8 mouse cellular contexts compared by ENCODE assay signal in the genomic region with DNA sequence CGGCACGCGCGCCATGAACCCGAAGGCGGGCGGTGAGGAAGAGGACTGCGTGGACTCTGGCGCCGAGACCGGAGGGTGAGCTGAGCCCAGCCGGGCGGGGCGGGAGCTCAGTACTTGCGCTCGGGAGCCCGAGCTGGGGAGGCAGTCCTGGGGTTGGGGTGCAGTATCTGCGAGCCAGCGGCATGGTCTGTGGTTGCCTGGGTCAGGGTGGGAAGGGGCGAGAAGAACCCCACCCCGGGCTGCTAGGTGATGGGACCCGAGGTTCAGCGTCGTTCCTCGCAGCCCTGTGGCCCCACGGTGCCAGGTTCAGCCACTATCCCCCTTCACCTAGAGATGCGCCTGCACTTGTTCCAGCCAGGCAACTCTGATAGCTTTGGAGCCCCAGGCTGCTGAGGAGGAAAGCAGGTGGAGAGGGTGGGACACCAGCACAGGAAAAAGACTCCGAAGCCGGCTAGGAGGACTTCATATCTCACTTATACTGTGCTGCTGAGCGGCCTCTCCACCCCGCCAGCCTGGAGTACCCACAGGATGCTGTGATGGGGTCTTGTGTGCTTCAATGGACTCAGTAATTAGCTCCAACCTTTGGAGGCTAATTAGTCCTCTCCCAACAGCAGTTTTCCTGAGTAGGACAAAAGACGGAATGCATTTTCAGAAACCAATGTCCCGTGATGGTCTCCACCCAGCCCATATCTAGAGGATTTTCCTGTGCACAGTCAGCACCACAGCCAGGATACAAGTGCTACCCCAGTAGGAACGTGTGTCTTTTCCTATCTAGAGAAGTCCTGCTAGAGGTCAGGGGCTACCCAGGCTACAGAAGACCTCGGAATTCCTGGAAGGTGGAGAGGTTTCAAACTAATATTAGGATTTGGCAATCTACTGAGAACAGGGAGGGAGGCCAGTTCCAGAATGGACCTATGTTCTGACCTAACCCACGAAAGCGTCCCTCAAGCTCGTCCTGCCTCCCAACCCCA. TPM values are rescaled to one million over a fixed set of nuclear protein-coding genes. Genes with fewer than 3 reads are reported as not detected.
DNase-seq lines count a peak whose midpoint lies in the region; ATAC-seq lines count a peak whose summit lies in the region.

No protein-coding gene starts in this region.

- no peaks in the 10 kb centered on the region; the same call in 1 of the 2 replicates for H3K27me3 ChIP-seq in kidney, embryonic 14.5 days (ENCODE audit: control insufficient read depth, insufficient read depth, low read length)
- peaks cover 63% of the 10 kb centered on the region for H3K27me3 ChIP-seq in forebrain, embryonic 10.5 days (ENCODE audit: poor library complexity, severe bottlenecking)
- peaks cover 6% of the 10 kb centered on the region for H3K27me3 ChIP-seq in intestine, embryonic 14.5 days (replicated peaks; ENCODE audit: control insufficient read depth, insufficient read depth, low read length)
- peaks cover 5% of the 10 kb centered on the region for H3K27me3 ChIP-seq in midbrain, embryonic 14.5 days (ENCODE audit: control insufficient read depth, insufficient read depth, low read length)

- H3K4me1 ChIP-seq in kidney, embryonic 14.5 days (ENCODE audit: control insufficient read depth, insufficient read depth, low read length), result no peaks in the 10 kb centered on the region; the same call in 1 of the 2 replicates
- H3K4me1 ChIP-seq in forebrain, embryonic 10.5 days, result peaks cover 25% of the 10 kb centered on the region
- peaks cover 5% of the 10 kb centered on the region; the same call in 1 of the 2 replicates for H3K4me1 ChIP-seq in intestine, embryonic 14.5 days (replicated peaks; ENCODE audit: control insufficient read depth, insufficient read depth, low read length)
- peaks cover 7% of the 10 kb centered on the region for H3K4me1 ChIP-seq in midbrain, embryonic 14.5 days (ENCODE audit: control insufficient read depth, insufficient read depth, low read length)

- peak; percentile 41 for ATAC-seq in kidney, embryonic 14.5 days (ENCODE audit: low FRiP score, low TSS enrichment)
- ATAC-seq in intestine, embryonic 14.5 days (replicated peaks; ENCODE audit: low FRiP score, low TSS enrichment, low read depth), result peak; percentile 68; the same call in 1 of the 2 replicates
- peak; percentile 56 for ATAC-seq in midbrain, embryonic 14.5 days (ENCODE audit: low FRiP score, low TSS enrichment)

- H3K9me3 ChIP-seq in kidney, embryonic 14.5 days (ENCODE audit: control insufficient read depth, low read length), result no peaks in the 10 kb centered on the region
- H3K9me3 ChIP-seq in forebrain, embryonic 10.5 days, result no peaks in the 10 kb centered on the region
- no peaks in the 10 kb centered on the region for H3K9me3 ChIP-seq in intestine, embryonic 14.5 days (ENCODE audit: control insufficient read depth, low read length)
- no peaks in the 10 kb centered on the region for H3K9me3 ChIP-seq in midbrain, embryonic 14.5 days (ENCODE audit: control insufficient read depth, low read length)

- no peak overlapping the region for H3K27ac ChIP-seq in kidney, embryonic 14.5 days (ENCODE audit: low read depth, low read length)
- H3K27ac ChIP-seq in forebrain, embryonic 10.5 days, result peak overlapping the region; percentile 89
- no peak overlapping the region for H3K27ac ChIP-seq in intestine, embryonic 14.5 days (ENCODE audit: low read depth)
- H3K27ac ChIP-seq in midbrain, embryonic 14.5 days (replicated peaks; ENCODE audit: low read depth, low read length), result peak overlapping the region; percentile 72

- DNase-seq in kidney, postnatal 10 days, result no peak
- peak; percentile 43 for DNase-seq in R1 (ENCODE audit: low read depth, low spot score)
- DNase-seq in forebrain, embryonic 10.5 days (ENCODE audit: extremely low spot score, low spot score), result peak; percentile 42
- no peak for DNase-seq in intestine, embryonic 14.5 days (ENCODE audit: low spot score)
- peak; percentile 60 for DNase-seq in midbrain, embryonic 14.5 days
- no peak for DNase-seq in natural killer cell, adult 2 months (ENCODE audit: low spot score in 2 of 2)
- DNase-seq in cerebellum, adult 11-12 months, result no peak

- peak overlapping the region; percentile 70 for H3K9ac ChIP-seq in kidney, embryonic 14.5 days (ENCODE audit: low read depth, low read length)
- peak overlapping the region; percentile 55 for H3K9ac ChIP-seq in intestine, embryonic 14.5 days (ENCODE audit: low read length)
- H3K9ac ChIP-seq in midbrain, embryonic 14.5 days (replicated peaks; ENCODE audit: low read length), result peak overlapping the region; percentile 70

- H3K4me3 ChIP-seq in kidney, embryonic 14.5 days (ENCODE audit: low read length), result peak overlapping the region; percentile 74
- H3K4me3 ChIP-seq in forebrain, embryonic 10.5 days, result peak overlapping the region; percentile 75
- peak overlapping the region; percentile 62 for H3K4me3 ChIP-seq in intestine, embryonic 14.5 days (ENCODE audit: low read depth, low read length)
- H3K4me3 ChIP-seq in midbrain, embryonic 14.5 days (replicated peaks; ENCODE audit: low read depth, low read length), result peak overlapping the region; percentile 72

- H3K4me2 ChIP-seq in kidney, embryonic 14.5 days (replicated peaks; ENCODE audit: low read depth, low read length), result peak overlapping the region; percentile 97
- H3K4me2 ChIP-seq in intestine, embryonic 14.5 days (ENCODE audit: low read length), result peak overlapping the region; percentile 93
- H3K4me2 ChIP-seq in midbrain, embryonic 14.5 days (ENCODE audit: low read length), result peak overlapping the region; percentile 85

- H3K36me3 ChIP-seq in kidney, embryonic 14.5 days (ENCODE audit: control insufficient read depth, insufficient read depth, low read length), result no peaks in the 10 kb centered on the region
- H3K36me3 ChIP-seq in forebrain, embryonic 10.5 days (replicated peaks), result no peaks in the 10 kb centered on the region
- no peaks in the 10 kb centered on the region for H3K36me3 ChIP-seq in intestine, embryonic 14.5 days (ENCODE audit: control insufficient read depth, insufficient read depth, low read length)
- H3K36me3 ChIP-seq in midbrain, embryonic 14.5 days (ENCODE audit: control insufficient read depth, insufficient read depth, low read length), result no peaks in the 10 kb centered on the region

- WGBS in kidney, embryonic 14.5 days, result 8% methylated on average over 31 of the region's 38 CpGs
- WGBS in forebrain, embryonic 10.5 days, result 7% methylated on average over 38 of the region's 38 CpGs
- WGBS in intestine, embryonic 14.5 days, result 12% methylated on average over 38 of the region's 38 CpGs
- 8% methylated on average over 38 of the region's 38 CpGs for WGBS in midbrain, embryonic 14.5 days

RNA-seq across cellular contexts. Expression of a gene that starts 0.6 kb away (rescaled TPM):
- polyA plus RNA-seq in kidney, embryonic 14.5 days (2014; fragmentation: Nextera tagmentation; extraction: Ambion mirVana), result 5.2 and 5.9 TPM in 2 replicates
- 4.3 and 4.5 TPM in 2 replicates for polyA plus RNA-seq in forebrain, embryonic 10.5 days (2016; fragmentation: Nextera tagmentation; extraction: Ambion mirVana)
- 3.3 and 4.0 TPM in 2 replicates for polyA plus RNA-seq in intestine, embryonic 14.5 days (2014; fragmentation: Nextera tagmentation; extraction: Ambion mirVana)
- polyA plus RNA-seq in midbrain, embryonic 14.5 days (2014; fragmentation: Nextera tagmentation; extraction: Ambion mirVana), result 20.9 and 30.3 TPM in 2 replicates

RNA-seq across cellular contexts. Expression of a gene that starts 10.6 kb away (rescaled TPM):
- not detected in 2 replicates for polyA plus RNA-seq in kidney, embryonic 14.5 days (2014; fragmentation: Nextera tagmentation; extraction: Ambion mirVana)
- not detected in 2 replicates for polyA plus RNA-seq in forebrain, embryonic 10.5 days (2016; fragmentation: Nextera tagmentation; extraction: Ambion mirVana)
- polyA plus RNA-seq in intestine, embryonic 14.5 days (2014; fragmentation: Nextera tagmentation; extraction: Ambion mirVana), result not detected in 2 replicates
- polyA plus RNA-seq in midbrain, embryonic 14.5 days (2014; fragmentation: Nextera tagmentation; extraction: Ambion mirVana), result not detected in 2 replicates

Comparison
In these comparisons a context has a peak if more than half of its experiments do, and no peak if none do; other contexts are left out.
1. H3K27ac ChIP-seq: peak in forebrain, embryonic 10.5 days (single experiment) and midbrain, embryonic 14.5 days (single experiment); none in kidney, embryonic 14.5 days (single experiment) and intestine, embryonic 14.5 days (single experiment).
2. DNase-seq: peak in R1 (single experiment), forebrain, embryonic 10.5 days (single experiment) and midbrain, embryonic 14.5 days (single experiment); none in kidney, postnatal 10 days (single experiment), intestine, embryonic 14.5 days (single experiment), natural killer cell, adult 2 months (0 of 2) and cerebellum, adult 11-12 months (single experiment).
3. Peak in every context shown above with its lines, with median percentiles within 50 percentile points of each other: ATAC-seq, H3K4me2 ChIP-seq, H3K4me3 ChIP-seq and H3K9ac ChIP-seq.